Mouse (Mus musculus) myocyte (in vitro differentiated cells): ENCODE measurements at regions not wholly inside any gene's neighbourhood (a gene's known extent, or its start where the extent isn't known, plus 50 kb on each side); places are given as distances from the start of the nearest gene placed in this dataset.

Experiments
- H3K27me3 ChIP-seq: one replicate; pipeline ENCODE4 v1.6.1; 2011; ENCODE audit not compliant: control insufficient read depth, insufficient read depth, insufficient read length
- H3K36me3 ChIP-seq: one replicate; pipeline ENCODE4 v1.6.1; 2011; ENCODE audit not compliant: control insufficient read depth, insufficient read depth
- H3K4me2 ChIP-seq: one replicate; pipeline ENCODE4 v1.6.1; 2011; ENCODE audit warnings: low read depth, control low read depth
- H3K4me3 ChIP-seq: one replicate; pipeline ENCODE4 v1.5.1; 2011; ENCODE audit warnings: mild to moderate bottlenecking, control low read depth, moderate library complexity
- H3K79me2 ChIP-seq: one replicate; pipeline ENCODE4 v1.6.1; 2011; ENCODE audit not compliant: control insufficient read depth, insufficient read depth
- H3ac ChIP-seq: one replicate; pipeline ENCODE4 v1.6.1; 2011; ENCODE audit not compliant: control insufficient read depth, insufficient read length
- CEBPB ChIP-seq: IDR thresholded peaks from 2 replicates; pipeline ENCODE4 v1.6.1; 2011; ENCODE audit warnings: mild to moderate bottlenecking, moderate library complexity; ENCODE audit not compliant: poor library complexity, insufficient read depth, severe bottlenecking
- E2F4 ChIP-seq: IDR thresholded peaks from one replicate; pipeline ENCODE4 v1.6.1; 2011; ENCODE audit warnings: mild to moderate bottlenecking, control low read depth, moderate library complexity; ENCODE audit not compliant: insufficient read depth
- MAX ChIP-seq: IDR thresholded peaks from one replicate; pipeline ENCODE4 v1.6.1; 2011; ENCODE audit warnings: low read depth, mild to moderate bottlenecking, control low read depth
- MYOD1 ChIP-seq, 3 experiments: IDR thresholded peaks; one replicate each; pipeline ENCODE4 v1.6.1; 2011; ENCODE audit warnings: control low read depth in 2 of 3, low read depth in 2 of 3, mild to moderate bottlenecking in 2 of 3, moderate library complexity in 1 of 3; ENCODE audit not compliant: insufficient read length in 2 of 3, control insufficient read depth in 1 of 3
- MYOG ChIP-seq, 3 experiments: IDR thresholded peaks; one replicate each; pipeline ENCODE4 v1.6.1; 2011; ENCODE audit warnings: control low read depth in 2 of 3, low read depth in 2 of 3, mild to moderate bottlenecking in 2 of 3; ENCODE audit not compliant: insufficient read length in 2 of 3, control insufficient read depth in 1 of 3, insufficient read depth in 1 of 3
- POLR2A ChIP-seq: IDR thresholded peaks from one replicate; pipeline ENCODE4 v1.6.1; 2011; ENCODE audit warnings: low read depth, mild to moderate bottlenecking, control low read depth, moderate library complexity; ENCODE audit not compliant: insufficient read length
- POLR2AphosphoS2 ChIP-seq: IDR thresholded peaks from one replicate; pipeline ENCODE4 v1.6.1; 2011; ENCODE audit warnings: low read depth, control low read depth; ENCODE audit not compliant: insufficient read length
- REST ChIP-seq: IDR thresholded peaks from one replicate; pipeline ENCODE4 v1.6.1; 2011; ENCODE audit warnings: mild to moderate bottlenecking, control low read depth, moderate library complexity; ENCODE audit not compliant: insufficient read depth, insufficient read length
- SRF ChIP-seq: IDR thresholded peaks from one replicate; pipeline ENCODE4 v1.6.1; 2011; ENCODE audit warnings: low read depth; ENCODE audit not compliant: control insufficient read depth, insufficient read length
- TCF12 ChIP-seq: IDR thresholded peaks from one replicate; pipeline ENCODE4 v1.6.1; 2011; ENCODE audit warnings: mild to moderate bottlenecking, control low read depth; ENCODE audit not compliant: poor library complexity, insufficient read depth, severe bottlenecking
- TCF3 ChIP-seq: IDR thresholded peaks from one replicate; pipeline ENCODE4 v1.6.1; 2011; ENCODE audit warnings: low read depth, control low read depth; ENCODE audit not compliant: insufficient read length
- USF1 ChIP-seq: IDR thresholded peaks from one replicate; pipeline ENCODE4 v1.6.1; 2011; ENCODE audit warnings: low read depth, mild to moderate bottlenecking, control low read depth, moderate library complexity

GRCm38 (mm10) chr7:51221351-51221750 lies 289.5 kb upstream of the Ano5 start:
- Histone ChIP-seq H3K27me3 (no peaks in the 10 kb centered on the region), H3K36me3 (no peaks in the 10 kb centered on the region), H3K4me3 (no peak overlapping the region), H3K79me2 (no peaks in the 10 kb centered on the region), H3K4me2 (no peak overlapping the region), H3ac (no peak overlapping the region)
- no peak for TF ChIP-seq TCF12
- TF ChIP-seq MAX = no peak
- TF ChIP-seq POLR2A = no peak
- TF ChIP-seq MYOG (IDR thresholded peaks at IDR 0.05; ENCODE audit: control insufficient read depth in 1 of 3, insufficient read depth in 1 of 3, insufficient read length in 2 of 3, low read depth in 2 of 3) = no peak
- no peak for TF ChIP-seq POLR2AphosphoS2
- no peak for TF ChIP-seq CEBPB
- TF ChIP-seq TCF3 = no peak
- no peak for TF ChIP-seq MYOD1 (IDR thresholded peaks at IDR 0.05; ENCODE audit: control insufficient read depth in 1 of 3, insufficient read length in 2 of 3, low read depth in 2 of 3)
- no peak for TF ChIP-seq REST
- TF ChIP-seq USF1 = no peak
- no peak for TF ChIP-seq SRF
- TF ChIP-seq E2F4 = no peak

GRCm38 (mm10) chr7:51221806-51222205 lies 289.0 kb upstream of the Ano5 start:
- no peak overlapping the region for H3K4me3 ChIP-seq
- TF ChIP-seq MYOG (IDR thresholded peaks at IDR 0.05; ENCODE audit: control insufficient read depth in 1 of 3, insufficient read depth in 1 of 3, insufficient read length in 2 of 3, low read depth in 2 of 3) = no peak
- no peak for TF ChIP-seq E2F4
- no peak for TF ChIP-seq TCF3
- no peak for TF ChIP-seq TCF12
- no peak for TF ChIP-seq MAX
- no peak for TF ChIP-seq USF1
- TF ChIP-seq POLR2A = no peak
- TF ChIP-seq CEBPB = no peak
- no peak overlapping the region for H3ac ChIP-seq
- no peaks in the 10 kb centered on the region for H3K79me2 ChIP-seq
- H3K36me3 ChIP-seq = no peaks in the 10 kb centered on the region
- no peak overlapping the region for H3K4me2 ChIP-seq
- no peaks in the 10 kb centered on the region for H3K27me3 ChIP-seq

GRCm38 (mm10) chr7:51227136-51227535 lies 283.7 kb upstream of the Ano5 start:
- Histone ChIP-seq H3ac (no peak overlapping the region), H3K79me2 (no peaks in the 10 kb centered on the region), H3K36me3 (no peaks in the 10 kb centered on the region), H3K4me3 (no peak overlapping the region), H3K27me3 (no peaks in the 10 kb centered on the region), H3K4me2 (no peak overlapping the region)
- TF ChIP-seq CEBPB (no peak), POLR2AphosphoS2 (no peak), E2F4 (no peak), POLR2A (no peak), SRF (no peak), MYOG (IDR thresholded peaks at IDR 0.05; ENCODE audit: control insufficient read depth in 1 of 3, insufficient read depth in 1 of 3, insufficient read length in 2 of 3, low read depth in 2 of 3) (no peak), MAX (no peak), USF1 (no peak), TCF3 (no peak)

GRCm38 (mm10) chr7:51234616-51235015 lies 276.2 kb upstream of the Ano5 start:
- no peak overlapping the region for H3K4me3 ChIP-seq
- no peaks in the 10 kb centered on the region for H3K36me3 ChIP-seq
- no peak for TF ChIP-seq TCF3
- no peak for TF ChIP-seq POLR2AphosphoS2
- no peak for TF ChIP-seq CEBPB
- no peak for TF ChIP-seq SRF
- no peak for TF ChIP-seq MYOG (IDR thresholded peaks at IDR 0.05; ENCODE audit: control insufficient read depth in 1 of 3, insufficient read depth in 1 of 3, insufficient read length in 2 of 3, low read depth in 2 of 3)
- no peak for TF ChIP-seq E2F4
- no peak for TF ChIP-seq USF1
- no peak for TF ChIP-seq TCF12
- TF ChIP-seq MYOD1 (IDR thresholded peaks at IDR 0.05; ENCODE audit: control insufficient read depth in 1 of 3, insufficient read length in 2 of 3, low read depth in 2 of 3) = no peak
- TF ChIP-seq POLR2A = no peak
- TF ChIP-seq REST = no peak
- H3ac ChIP-seq = no peak overlapping the region
- H3K27me3 ChIP-seq = no peaks in the 10 kb centered on the region
- no peak overlapping the region for H3K4me2 ChIP-seq
- no peaks in the 10 kb centered on the region for H3K79me2 ChIP-seq

- Histone ChIP-seq H3K36me3 (no peaks in the 10 kb centered on the region), H3ac (no peak overlapping the region), H3K79me2 (no peaks in the 10 kb centered on the region), H3K4me2 (no peak overlapping the region), H3K4me3 (no peak overlapping the region), H3K27me3 (no peaks in the 10 kb centered on the region)
- TF ChIP-seq CEBPB = no peak
- TF ChIP-seq POLR2A = no peak
- TF ChIP-seq E2F4 = no peak
These were observed 263.1 kb upstream of the Ano5 start for GRCm38 (mm10) chr7:51247695-51248094.
